Mouse (Mus musculus) brain, embryonic 14.5 days (tissue): ENCODE measurements around the gene Actn2.

Experiments
- CTCF ChIP-seq: fragments of 200-500 bp; IDR thresholded peaks from 2 replicates; pipeline ENCODE4 v1.5.1; 2012; ENCODE audit warnings: inconsistent platforms, mild to moderate bottlenecking, moderate library complexity, borderline replicate concordance; ENCODE audit not compliant: insufficient read depth, insufficient read length; ENCODE audit errors: extremely low read depth
- POLR2A ChIP-seq: fragments of 200-500 bp; IDR thresholded peaks from 2 replicates; pipeline ENCODE4 v1.6.1; 2012; ENCODE audit warnings: mild to moderate bottlenecking, inconsistent platforms, borderline replicate concordance; ENCODE audit not compliant: poor library complexity, insufficient read depth, insufficient read length, severe bottlenecking; ENCODE audit errors: extremely low read depth

GRCm38 (mm10) chr13:12267971-12268370 is 72.6 kb downstream of the Actn2 start:
- TF ChIP-seq POLR2A = no peak
- no peak for TF ChIP-seq CTCF
